Mouse (Mus musculus) hindbrain, postnatal 0 days (tissue): ENCODE data around the gene Spats2. TPM values are rescaled to one million over a fixed set of nuclear protein-coding genes. Genes with fewer than 3 reads are reported as not detected.
"Not testable (repeated sequence)": the region's sequence is repeated elsewhere in the genome, so short reads cannot be mapped to it uniquely, and the experiment has no call there.

Source experiments
- ATAC-seq: fragments of 200-750 bp; cut with Nextera tagmentation; 2 replicates; pipeline ENCODE4 v1.8.0; 2017; ENCODE audit warnings: mild to moderate bottlenecking, moderate TSS enrichment, moderate library complexity
- DNase-seq: peaks from one replicate; pipeline ENCODE4 v3.0.0-alpha.2; 2015; ENCODE audit warnings: low spot score
- H3K27ac ChIP-seq: fragments of 300-500 bp; sonication (generic); 2 replicates; pipeline ENCODE4 v1.5.1; 2014; ENCODE audit warnings: mild to moderate bottlenecking
- H3K27me3 ChIP-seq: fragments of 300-500 bp; sonication (generic); 2 replicates; pipeline ENCODE4 v1.6.1; 2014; ENCODE audit warnings: low read length, mixed read lengths; ENCODE audit not compliant: insufficient read depth
- H3K36me3 ChIP-seq: fragments of 300-500 bp; sonication (generic); 2 replicates; pipeline ENCODE4 v1.6.1; 2014; ENCODE audit warnings: low read length, mixed read lengths; ENCODE audit not compliant: insufficient read depth
- H3K4me1 ChIP-seq: fragments of 300-500 bp; sonication (generic); 2 replicates; pipeline ENCODE4 v1.6.1; 2014; ENCODE audit warnings: antibody characterized with exemption, low read length, mixed read lengths; ENCODE audit not compliant: insufficient read depth
- H3K4me2 ChIP-seq: fragments of 300-500 bp; sonication (generic); 2 replicates; pipeline ENCODE4 v1.6.1; 2014; ENCODE audit warnings: low read depth, mild to moderate bottlenecking, low read length, moderate library complexity, mixed read lengths
- H3K4me3 ChIP-seq: fragments of 300-500 bp; sonication (generic); 2 replicates; pipeline ENCODE4 v1.5.1; 2014; ENCODE audit warnings: low read length
- H3K9ac ChIP-seq: fragments of 300-500 bp; sonication (generic); replicated peaks from 2 replicates; pipeline ENCODE4 v1.6.1; 2014; ENCODE audit warnings: mild to moderate bottlenecking, low read length, moderate library complexity, mixed read lengths
- H3K9me3 ChIP-seq: fragments of 300-500 bp; sonication (generic); 2 replicates; pipeline ENCODE4 v1.6.1; 2016; ENCODE audit warnings: low read length, mixed read lengths
- CTCF ChIP-seq: IDR thresholded peaks from 2 replicates; pipeline ENCODE4 v1.5.1; 2016; ENCODE audit warnings: antibody characterized with exemption, control low read depth, low read depth
- WGBS: fragments of 180-500 bp; shearing (Covaris S2); extraction: QIAGEN DNeasy Blood & Tissue Kit; methylation state at CpG from one replicate; pipeline ENCODE4 v1.1.7; 2014; 5-methylcytosine and 5-hydroxymethylcytosine counted together
- polyA plus RNA-seq: library from polyadenylated mRNA; unstranded; fragments of >200 nt; fragmentation: Nextera tagmentation; extraction: Ambion mirVana; gene quantifications from 2 replicates; pipeline ENCODE4 v1.2.1, GENCODE M21; 2015
- total RNA-seq: library from RNA; depleted of rRNA; stranded (reverse); fragments of >200 nt; gene quantifications from 2 replicates; pipeline ENCODE4 v1.2.3, GENCODE M21; 2014

Gene Spats2
- total and polyA plus RNA-seq, 2 experiments from 2014 or later = 23.4 to 23.6 TPM

- TF ChIP-seq CTCF = no peak
- Histone ChIP-seq H3K4me3 (no peak overlapping the region), H3K9ac (no peak overlapping the region), H3K4me1 (no peaks in the 10 kb centered on the region), H3K36me3 (no peaks in the 10 kb centered on the region), H3K27me3 (no peaks in the 10 kb centered on the region), H3K9me3 (no peaks in the 10 kb centered on the region), H3K27ac (no peak overlapping the region), H3K4me2 (no peak overlapping the region)
- no peak for DNase-seq
- 53% methylated on average over 11 of the region's 11 CpGs for WGBS
- ATAC-seq = no peak
Observed at GRCm38 (mm10) chr15:99129441-99129840, 3.7 kb downstream of the Spats2 start.

- no peaks in the 10 kb centered on the region for H3K9me3 ChIP-seq
- WGBS = 68% methylated on average over 22 of the region's 22 CpGs
- H3K36me3 ChIP-seq = no peaks in the 10 kb centered on the region
- H3K4me3 ChIP-seq = no peak overlapping the region
- no peak for DNase-seq
- H3K27me3 ChIP-seq = no peaks in the 10 kb centered on the region
- H3K27ac ChIP-seq = no peak overlapping the region
- H3K4me1 ChIP-seq = no peaks in the 10 kb centered on the region
- no peak overlapping the region for H3K4me2 ChIP-seq
- no peak for TF ChIP-seq CTCF
- H3K9ac ChIP-seq = no peak overlapping the region; the same call in 1 of the 2 replicates
- ATAC-seq = no peak
Observed at GRCm38 (mm10) chr15:99129956-99130910, 4.5 kb downstream of the Spats2 start.

DNA sequence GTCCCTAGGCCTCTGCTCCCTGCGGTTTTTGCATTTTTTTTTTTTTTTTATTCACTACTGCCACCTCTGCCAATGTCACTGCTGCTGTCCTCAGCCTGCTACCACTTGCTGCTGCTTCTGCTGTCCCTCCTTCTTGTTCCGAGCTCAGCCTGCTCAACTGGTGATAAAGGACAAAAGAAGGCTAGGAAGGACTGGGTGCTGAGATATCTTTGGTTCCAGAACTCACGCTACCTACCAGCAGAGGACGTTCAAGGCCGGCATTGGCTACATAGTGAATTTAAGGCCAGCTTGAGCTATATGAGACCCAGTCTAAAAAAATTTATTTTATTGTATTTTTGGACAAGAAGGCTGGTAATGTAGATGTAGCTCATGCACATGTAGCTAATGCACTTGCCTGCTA lies 12.7 kb downstream of the Spats2 start:
- no peak for ATAC-seq
- DNase-seq = no peak
- Histone ChIP-seq H3K27ac (no peak overlapping the region), H3K9me3 (no peaks in the 10 kb centered on the region), H3K4me1 (no peaks in the 10 kb centered on the region), H3K36me3 (no peaks in the 10 kb centered on the region), H3K27me3 (no peaks in the 10 kb centered on the region), H3K4me3 (no peak overlapping the region), H3K4me2 (no peak overlapping the region), H3K9ac (no peak overlapping the region)
- TF ChIP-seq CTCF = no peak
- WGBS = 91% methylated on average over 5 of the region's 5 CpGs

- Histone ChIP-seq H3K36me3 (no peaks in the 10 kb centered on the region), H3K4me2 (no peak overlapping the region), H3K4me1 (no peaks in the 10 kb centered on the region), H3K9me3 (no peaks in the 10 kb centered on the region), H3K27me3 (no peaks in the 10 kb centered on the region), H3K27ac (no peak overlapping the region), H3K4me3 (no peak overlapping the region), H3K9ac (no peak overlapping the region)
- 48% methylated on average over 6 of the region's 6 CpGs for WGBS
- ATAC-seq (peak; percentile 64; the same call in 1 of the 2 replicates), DNase-seq (peak; percentile 74)
- TF ChIP-seq CTCF = peak; percentile 75
Observed at GRCm38 (mm10) chr15:99139669-99140068, 14.0 kb downstream of the Spats2 start.

- TF ChIP-seq CTCF = no peak
- Histone ChIP-seq H3K9ac (no peak overlapping the region), H3K9me3 (no peaks in the 10 kb centered on the region), H3K4me1 (no peaks in the 10 kb centered on the region), H3K4me2 (no peak overlapping the region), H3K27ac (no peak overlapping the region), H3K4me3 (no peak overlapping the region), H3K27me3 (no peaks in the 10 kb centered on the region), H3K36me3 (peaks cover 11% of the 10 kb centered on the region; the same call in 1 of the 2 replicates)
- DNase-seq (no peak), ATAC-seq (no peak)
- WGBS = 95% methylated on average over 7 of the region's 7 CpGs
Observed at GRCm38 (mm10) chr15:99150516-99150915, 24.8 kb downstream of the Spats2 start.

DNA sequence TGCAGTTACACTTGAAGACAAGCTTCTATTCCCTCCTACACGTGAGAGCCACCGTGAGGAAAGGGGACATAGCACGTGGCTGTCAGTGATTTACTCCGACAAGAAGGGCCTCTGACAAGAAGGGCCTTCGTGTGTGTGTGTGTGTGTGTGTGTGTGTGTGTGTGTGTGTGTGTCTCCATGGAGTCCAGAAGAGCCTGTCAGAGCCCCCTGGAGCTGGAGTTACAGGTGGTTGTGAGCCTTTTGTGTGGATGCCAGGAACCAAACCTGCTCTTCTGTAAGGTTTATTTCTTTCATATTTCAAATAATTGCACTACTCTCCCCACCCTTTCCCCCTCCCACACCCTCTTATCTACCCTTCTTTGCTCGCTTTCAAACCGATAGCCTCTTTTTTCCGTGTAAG lies 25.6 kb downstream of the Spats2 start:
- H3K9ac ChIP-seq = no peak overlapping the region
- no peak overlapping the region for H3K27ac ChIP-seq
- WGBS = 82% methylated on average over 8 of the region's 8 CpGs
- no peak for DNase-seq
- ATAC-seq = no peak
- H3K9me3 ChIP-seq = no peaks in the 10 kb centered on the region
- H3K4me3 ChIP-seq = no peak overlapping the region
- H3K27me3 ChIP-seq = no peaks in the 10 kb centered on the region
- no peak for TF ChIP-seq CTCF
- no peak overlapping the region for H3K4me2 ChIP-seq
- H3K36me3 ChIP-seq = peaks cover 11% of the 10 kb centered on the region; the same call in 1 of the 2 replicates
- H3K4me1 ChIP-seq = no peaks in the 10 kb centered on the region

DNA sequence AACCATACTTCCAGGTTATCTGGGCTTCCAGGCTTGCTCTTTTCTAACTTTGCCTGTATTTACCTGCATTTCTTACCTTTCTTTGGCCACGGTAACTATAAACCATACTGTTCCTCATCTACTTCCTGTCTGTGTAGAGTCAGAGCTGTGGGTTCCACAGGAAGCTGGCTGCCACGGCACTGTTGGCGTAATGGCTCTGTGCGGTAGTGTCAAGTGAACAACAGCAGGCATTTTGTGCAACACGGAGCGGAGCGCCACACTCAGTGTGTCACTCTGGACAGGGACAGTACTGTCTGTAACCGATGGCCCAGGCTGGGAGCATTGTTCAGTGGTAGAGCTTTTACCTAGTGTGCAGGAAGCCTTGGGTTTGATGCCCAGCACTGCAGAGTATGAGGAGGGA lies 27.8 kb downstream of the Spats2 start:
- ATAC-seq = no peak
- no peak for TF ChIP-seq CTCF

GRCm38 (mm10) chr15:99154515-99154914 lies 28.8 kb downstream of the Spats2 start:
- not testable (repeated sequence) for H3K4me3 ChIP-seq, ATAC-seq, H3K27ac ChIP-seq, H3K9ac ChIP-seq, H3K27me3 ChIP-seq, H3K9me3 ChIP-seq, H3K4me2 ChIP-seq, DNase-seq, H3K4me1 ChIP-seq
- WGBS = 89% methylated on average over 10 of the region's 10 CpGs
- H3K36me3 ChIP-seq = peaks cover 11% of the 10 kb centered on the region; the same call in 1 of the 2 replicates

More for the DNA sequence above, 27.8 kb downstream of the Spats2 start:
- Histone ChIP-seq H3K27ac (no peak overlapping the region), H3K9me3 (no peaks in the 10 kb centered on the region), H3K4me3 (no peak overlapping the region), H3K4me2 (no peak overlapping the region), H3K27me3 (no peaks in the 10 kb centered on the region), H3K36me3 (peaks cover 11% of the 10 kb centered on the region; the same call in 1 of the 2 replicates), H3K4me1 (no peaks in the 10 kb centered on the region), H3K9ac (no peak overlapping the region)
- no peak for DNase-seq
- 95% methylated on average over 8 of the region's 8 CpGs for WGBS
